Mouse (Mus musculus): Measurements from ENCODE around the gene Rnase10. TPM values are rescaled to one million over a fixed set of nuclear protein-coding genes. Genes with fewer than 3 reads are reported as not detected.

Gene Rnase10
- total and polyA plus RNA-seq, 3 experiments: not detected

DNA sequence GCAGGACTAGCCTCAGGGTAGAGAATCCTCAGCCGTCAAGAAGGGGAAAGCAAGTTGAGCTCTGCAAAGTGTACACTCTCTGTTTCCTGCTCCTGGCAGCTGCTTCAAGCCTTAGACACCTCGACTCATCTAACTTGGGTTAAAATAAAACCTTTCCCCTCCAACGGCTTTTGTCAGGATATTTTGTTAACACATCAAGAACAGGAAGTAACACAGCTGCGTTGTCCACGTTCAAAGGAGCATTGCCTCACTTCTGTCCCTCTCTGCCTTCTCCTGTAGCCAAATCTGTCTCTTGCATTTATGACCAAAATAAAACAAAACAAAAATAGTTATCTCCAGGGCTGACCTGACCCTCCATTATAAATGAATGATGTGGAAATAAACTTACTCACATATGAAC lies 40.3 kb downstream of the Rnase10 start:
- no peak for TF ChIP-seq IRF4 (IDR thresholded peaks at IDR 0.05; ENCODE audit: low read depth, low read length)
- TF ChIP-seq SMC3 (IDR thresholded peaks at IDR 0.05; ENCODE audit: low read depth, low read length): no peak
- TF ChIP-seq MAX (IDR thresholded peaks at IDR 0.05; ENCODE audit: low read length): no peak
- TF ChIP-seq ZKSCAN1 (IDR thresholded peaks at IDR 0.05; ENCODE audit: borderline replicate concordance, low read depth, low read length): no peak
- TF ChIP-seq ZMIZ1 (IDR thresholded peaks at IDR 0.05; ENCODE audit: low read depth, low read length): no peak
- TF ChIP-seq E2F4 (IDR thresholded peaks at IDR 0.05; ENCODE audit: insufficient replicate concordance, low read depth, low read length): no peak
- TF ChIP-seq EP300 (IDR thresholded peaks at IDR 0.05; ENCODE audit: low read length): no peak
- TF ChIP-seq SIN3A (IDR thresholded peaks at IDR 0.05; ENCODE audit: low read length): no peak
- no peak for TF ChIP-seq ZNF384 (IDR thresholded peaks at IDR 0.05; ENCODE audit: low read depth, low read length)
- Histone ChIP-seq H3K9me3 (replicated peaks; ENCODE audit: low read length) (no peaks in the 10 kb centered on the region), H3K9ac (ENCODE audit: insufficient read depth, low read depth) (no peak overlapping the region), H3K36me3 (replicated peaks in 1 of 2; ENCODE audit: control insufficient read depth in 1 of 2, insufficient read depth in 1 of 2, low read length in 1 of 2) (no peaks in the 10 kb centered on the region), H3K27me3 (replicated peaks) (no peaks in the 10 kb centered on the region), H3K4me3 (replicated peaks in 1 of 3; ENCODE audit: low read depth in 2 of 3, low read length in 2 of 3, poor library complexity in 1 of 3) (no peak overlapping the region), H3K27ac (ENCODE audit: insufficient read depth, low read depth) (no peak overlapping the region), H3K4me2 (ENCODE audit: insufficient read depth, low read depth, poor library complexity, severe bottlenecking) (no peak overlapping the region), H3K4me1 (ENCODE audit: control insufficient read depth in 1 of 2, insufficient read depth in 2 of 2) (peaks cover 7 to 24% of the 10 kb centered on the region in 2 experiments), H3K79me2 (replicated peaks; ENCODE audit: control insufficient read depth, extremely low read depth, insufficient read depth, poor library complexity, severe bottlenecking) (no peaks in the 10 kb centered on the region)
- dilution Hi-C loops (cut with MboI; ENCODE audit: extremely low pct_ligation_motif_present, extremely low pct_unique_long_range_greater_than_20kb, low sequenced_read_pairs): no loop called here
- DNase-seq (ENCODE audit: extremely low read depth): no peak
- in situ Hi-C loops (cut with MboI; ENCODE audit: low pct_ligation_motif_present, low pct_unique_long_range_greater_than_20kb, low sequenced_read_pairs): no loop called here

DNA sequence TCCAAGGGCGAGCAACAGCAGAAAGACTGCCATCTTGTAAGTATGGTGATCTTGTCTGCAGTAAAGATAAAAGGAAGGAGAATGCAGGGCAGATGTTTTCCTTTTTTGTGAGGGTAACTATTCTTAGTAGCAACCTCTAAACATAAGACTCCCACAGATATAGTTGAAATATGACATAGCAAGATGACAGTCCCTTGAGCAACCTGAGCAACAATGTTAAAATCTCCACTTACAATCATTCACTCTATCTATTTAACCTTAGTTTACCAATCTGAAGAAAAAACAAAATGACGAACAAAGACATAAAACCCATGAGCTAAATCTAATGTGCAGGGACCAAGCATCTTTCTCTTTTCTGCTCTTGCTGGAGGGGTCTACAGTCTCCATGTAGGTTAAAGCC lies 42.5 kb downstream of the Rnase10 start, which contains the start of gene Rnase11:
Gene Rnase11 (minus strand): TSS at position 101 of the 400 bp plus-strand sequence.
- H3K27me3 ChIP-seq (replicated peaks): no peaks in the 10 kb centered on the region
- in situ Hi-C loops (cut with MboI; ENCODE audit: low pct_ligation_motif_present, low pct_unique_long_range_greater_than_20kb, low sequenced_read_pairs) (no loop called here), dilution Hi-C loops (cut with MboI; ENCODE audit: extremely low pct_ligation_motif_present, extremely low pct_unique_long_range_greater_than_20kb, low sequenced_read_pairs) (no loop called here)
- no peak within 1 kb of the TSS for H3K9ac ChIP-seq (ENCODE audit: insufficient read depth, low read depth)
- no peaks in the 10 kb centered on the region for H3K9me3 ChIP-seq (replicated peaks; ENCODE audit: low read length)
- no peaks in the 10 kb centered on the region for H3K79me2 ChIP-seq (replicated peaks; ENCODE audit: control insufficient read depth, extremely low read depth, insufficient read depth, poor library complexity, severe bottlenecking)
- H3K4me3 ChIP-seq (replicated peaks in 1 of 3; ENCODE audit: low read depth in 2 of 3, low read length in 2 of 3, poor library complexity in 1 of 3): no peak within 1 kb of the TSS
- no peak within 1 kb of the TSS for H3K27ac ChIP-seq (ENCODE audit: insufficient read depth, low read depth)
- TF ChIP-seq SIN3A (IDR thresholded peaks at IDR 0.05; ENCODE audit: low read length): no peak
- no peak for TF ChIP-seq KAT2A (IDR thresholded peaks at IDR 0.05; ENCODE audit: insufficient replicate concordance, low read length)
- no peak for TF ChIP-seq MYC (IDR thresholded peaks at IDR 0.05; ENCODE audit: low read depth, low read length)
- no peak for TF ChIP-seq ZC3H11A (IDR thresholded peaks at IDR 0.05; ENCODE audit: low read depth, low read length)
- no peak for TF ChIP-seq UBTF (IDR thresholded peaks at IDR 0.05; ENCODE audit: low read depth, low read length)
- TF ChIP-seq IRF4 (IDR thresholded peaks at IDR 0.05; ENCODE audit: low read depth, low read length): no peak
- no peak for TF ChIP-seq ZKSCAN1 (IDR thresholded peaks at IDR 0.05; ENCODE audit: borderline replicate concordance, low read depth, low read length)
- TF ChIP-seq TCF12 (IDR thresholded peaks at IDR 0.05; ENCODE audit: low read depth, low read length): no peak
- no peak for TF ChIP-seq NRF1 (IDR thresholded peaks at IDR 0.05; ENCODE audit: low read depth, low read length)
- no peak for TF ChIP-seq MEF2A (IDR thresholded peaks at IDR 0.05; ENCODE audit: borderline replicate concordance, low read depth, low read length)
- TF ChIP-seq USF1 (IDR thresholded peaks at IDR 0.05; ENCODE audit: low read depth, low read length): no peak
- no peak for TF ChIP-seq GABPA (IDR thresholded peaks at IDR 0.05; ENCODE audit: insufficient replicate concordance, low read depth, low read length)
- TF ChIP-seq CHD1 (IDR thresholded peaks at IDR 0.05; ENCODE audit: low read depth, low read length): no peak
- no peak for TF ChIP-seq POLR2AphosphoS2 (IDR thresholded peaks at IDR 0.05; ENCODE audit: low read depth, low read length)
- no peak for TF ChIP-seq ELF1 (IDR thresholded peaks at IDR 0.05; ENCODE audit: low read depth, low read length)
- no peak for TF ChIP-seq RAD21 (IDR thresholded peaks at IDR 0.05; ENCODE audit: low read depth, low read length)
- TF ChIP-seq PAX5 (IDR thresholded peaks at IDR 0.05; ENCODE audit: low read length): no peak
- no peak for TF ChIP-seq HCFC1 (IDR thresholded peaks at IDR 0.05; ENCODE audit: low read depth, low read length)
- H3K36me3 ChIP-seq (replicated peaks in 1 of 2; ENCODE audit: control insufficient read depth in 1 of 2, insufficient read depth in 1 of 2, low read length in 1 of 2): no peaks in the 10 kb centered on the region
- no peak within 1 kb of the TSS for H3K4me2 ChIP-seq (ENCODE audit: insufficient read depth, low read depth, poor library complexity, severe bottlenecking)
- peaks cover 7 to 22% of the 10 kb centered on the region in 2 experiments for H3K4me1 ChIP-seq (ENCODE audit: control insufficient read depth in 1 of 2, insufficient read depth in 2 of 2)
- DNase-seq (ENCODE audit: extremely low read depth): no peak
